Mouse (Mus musculus) brain, embryonic 14.5 days (tissue): ENCODE measurements around the gene Slc16a7.

Source experiments
- CTCF ChIP-seq: fragments of 200-500 bp; IDR thresholded peaks from 2 replicates; pipeline ENCODE4 v1.5.1; 2012; ENCODE audit warnings: inconsistent platforms, mild to moderate bottlenecking, moderate library complexity, borderline replicate concordance; ENCODE audit not compliant: insufficient read depth, insufficient read length; ENCODE audit errors: extremely low read depth
- POLR2A ChIP-seq: fragments of 200-500 bp; IDR thresholded peaks from 2 replicates; pipeline ENCODE4 v1.6.1; 2012; ENCODE audit warnings: mild to moderate bottlenecking, inconsistent platforms, borderline replicate concordance; ENCODE audit not compliant: poor library complexity, insufficient read depth, insufficient read length, severe bottlenecking; ENCODE audit errors: extremely low read depth

- TF ChIP-seq CTCF, result no peak
- TF ChIP-seq POLR2A, result no peak
These were observed 787 bp downstream of the Slc16a7 start for GRCm38 (mm10) chr10:125388481-125388875.
